Mouse (Mus musculus): ENCODE measurements around the gene Fgf14. TPM values are rescaled to one million over a fixed set of nuclear protein-coding genes. Genes with fewer than 3 reads are reported as not detected.

Gene Fgf14
- total RNA-seq (2023), result not detected in 4 replicates

DNA sequence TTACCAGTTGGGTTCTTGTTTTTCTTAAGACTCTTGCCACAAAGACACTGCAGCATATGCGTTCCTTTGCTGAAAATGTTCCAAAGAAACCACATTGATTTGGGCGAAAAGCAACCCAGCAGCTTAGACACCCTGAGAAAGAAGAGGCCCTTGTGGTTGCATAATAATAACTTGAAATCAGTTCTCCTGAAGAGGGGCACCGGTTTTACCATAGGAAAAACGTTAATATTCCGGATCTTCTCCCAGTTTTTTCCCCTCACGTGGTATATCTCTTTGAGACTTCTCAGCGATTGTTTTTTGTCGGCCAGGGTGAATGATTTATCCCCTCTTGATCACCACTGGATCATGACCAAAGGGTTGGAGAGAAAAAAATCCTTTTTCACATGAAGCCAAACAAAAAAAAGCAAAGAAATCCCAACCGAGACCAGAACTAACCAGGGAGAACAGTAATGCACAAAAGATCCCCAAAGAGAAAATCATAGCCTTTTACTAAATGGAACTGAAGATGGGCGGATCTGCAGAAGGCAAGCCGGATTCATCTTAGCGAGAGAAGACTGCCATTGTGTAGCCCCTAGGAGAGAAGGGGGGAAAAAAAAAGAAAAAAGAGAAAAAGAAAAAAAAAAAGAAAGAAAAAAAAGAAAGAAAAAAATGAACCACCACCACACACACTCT is at the start of gene Fgf14:
Gene Fgf14, minus strand, starts transcription at position 622 of the 672 bp plus-strand sequence.

All from B cell, adult 62 days (primary cell).